Mouse (Mus musculus) cerebellum, adult 2 months (tissue): ENCODE results near the gene Mrps33. TPM values are rescaled to one million over a fixed set of nuclear protein-coding genes. Genes with fewer than 3 reads are reported as not detected.

ENCODE experiments used
- DNase-seq, 2 experiments: peaks; one replicate each; pipeline ENCODE4 v3.0.0; 2021
- H3K27ac ChIP-seq: fragments of 200-500 bp; 2 replicates; pipeline ENCODE4 v1.5.1; 2012; ENCODE audit warnings: low read length, control low read depth, inconsistent platforms; ENCODE audit not compliant: insufficient read depth
- H3K27me3 ChIP-seq: fragments of 200-500 bp; 2 replicates; pipeline ENCODE4 v1.6.1; 2012; ENCODE audit warnings: inconsistent platforms, mild to moderate bottlenecking, low read length, moderate library complexity; ENCODE audit not compliant: control insufficient read depth, insufficient read depth
- H3K4me1 ChIP-seq: fragments of 200-500 bp; 2 replicates; pipeline ENCODE4 v1.6.1; 2011; ENCODE audit warnings: low read length; ENCODE audit not compliant: control insufficient read depth, insufficient read depth
- H3K4me3 ChIP-seq: fragments of 200-500 bp; replicated peaks from 2 replicates; pipeline ENCODE3; 2011; ENCODE audit warnings: mild to moderate bottlenecking, low read depth, low read length, control low read depth; ENCODE audit not compliant: insufficient read depth
- CTCF ChIP-seq: fragments of 200-500 bp; IDR thresholded peaks from 2 replicates; pipeline ENCODE4 v1.5.1; 2011; ENCODE audit warnings: low read depth, mild to moderate bottlenecking, control low read depth, low read length, moderate library complexity, borderline replicate concordance; ENCODE audit not compliant: insufficient read depth
- POLR2A ChIP-seq: fragments of 200-500 bp; IDR thresholded peaks from 2 replicates; pipeline ENCODE4 v1.6.1; 2011; ENCODE audit warnings: low read length, control low read depth, borderline replicate concordance; ENCODE audit not compliant: insufficient read depth
- WGBS: fragments of 180-500 bp; shearing (Covaris S2); methylation state at CpG from one replicate; pipeline ENCODE4 v1.1.7; 2018; 5-methylcytosine and 5-hydroxymethylcytosine counted together
- polyA plus RNA-seq: library from polyadenylated mRNA; depleted of rRNA; stranded (reverse); fragments of >200 nt; gene quantifications from 2 replicates; pipeline ENCODE4 v1.2.3, GENCODE M21; 2012; rRNA removed

The Mrps33 gene
- polyA plus RNA-seq, result 284 and 308 TPM in 2 replicates

GRCm38 (mm10) chr6:39810612-39811116, at the start of gene Mrps33:
Gene Mrps33 (minus strand): TSS chr6:39810988.
- Histone ChIP-seq H3K27ac (peak within 1 kb of the TSS; percentile 35), H3K27me3 (no peaks in the 10 kb centered on the region), H3K4me1 (no peaks in the 10 kb centered on the region), H3K4me3 (peak within 1 kb of the TSS; percentile 88)
- under 1% methylated on average over 40 of the region's 40 CpGs for WGBS
- TF ChIP-seq POLR2A (peak; percentile 79), CTCF (peak; percentile 82)
- peak; percentile 97 to 98 for DNase-seq

GRCm38 (mm10) chr6:39849667-39850066, 38.9 kb upstream of the Mrps33 start:
- H3K27me3 ChIP-seq, result no peaks in the 10 kb centered on the region
- TF ChIP-seq POLR2A, result no peak
- no peak for TF ChIP-seq CTCF
- no peaks in the 10 kb centered on the region for H3K4me1 ChIP-seq
- no peak overlapping the region for H3K4me3 ChIP-seq
- H3K27ac ChIP-seq, result no peak overlapping the region
- no peak for DNase-seq
- WGBS, result 59% methylated on average over 4 of the region's 4 CpGs

- no peak for DNase-seq
- H3K27me3 ChIP-seq, result no peaks in the 10 kb centered on the region
- peak; percentile 23; the same call in 1 of the 2 replicates for TF ChIP-seq CTCF
- no peak for TF ChIP-seq POLR2A
- no peak overlapping the region for H3K27ac ChIP-seq
- WGBS, result 64% methylated on average over 7 of the region's 7 CpGs
- no peak overlapping the region for H3K4me3 ChIP-seq
- peaks cover 3% of the 10 kb centered on the region; the same call in 1 of the 2 replicates for H3K4me1 ChIP-seq
Measured at GRCm38 (mm10) chr6:39848766-39849165, 38.0 kb upstream of the Mrps33 start.

GRCm38 (mm10) chr6:39847538-39847937, 36.8 kb upstream of the Mrps33 start:
- Histone ChIP-seq H3K4me3 (no peak overlapping the region), H3K4me1 (peaks cover 3% of the 10 kb centered on the region; the same call in 1 of the 2 replicates), H3K27me3 (no peaks in the 10 kb centered on the region), H3K27ac (no peak overlapping the region)
- 81% methylated on average over 2 of the region's 2 CpGs for WGBS
- no peak for DNase-seq
- TF ChIP-seq CTCF (no peak), POLR2A (no peak)

- H3K27ac ChIP-seq, result no peak overlapping the region
- 14% methylated on average over 14 of the region's 14 CpGs for WGBS
- TF ChIP-seq CTCF (no peak), POLR2A (no peak)
- DNase-seq, result no peak
- H3K27me3 ChIP-seq, result no peaks in the 10 kb centered on the region
- H3K4me1 ChIP-seq, result peaks cover 3% of the 10 kb centered on the region; the same call in 1 of the 2 replicates
- H3K4me3 ChIP-seq, result no peak overlapping the region
Measured at GRCm38 (mm10) chr6:39843698-39844342, 33.0 kb upstream of the Mrps33 start.

- TF ChIP-seq POLR2A (no peak), CTCF (no peak)
- no peak overlapping the region for H3K27ac ChIP-seq
- no peak for DNase-seq
- no peaks in the 10 kb centered on the region for H3K4me1 ChIP-seq
- no peak overlapping the region for H3K4me3 ChIP-seq
- no peaks in the 10 kb centered on the region for H3K27me3 ChIP-seq
- 50% methylated on average over 5 of the region's 5 CpGs for WGBS
Measured at GRCm38 (mm10) chr6:39828736-39829135, 17.9 kb upstream of the Mrps33 start.

GRCm38 (mm10) chr6:39821241-39821640, 10.5 kb upstream of the Mrps33 start:
- Histone ChIP-seq H3K4me3 (no peak overlapping the region), H3K4me1 (no peaks in the 10 kb centered on the region), H3K27ac (no peak overlapping the region), H3K27me3 (no peaks in the 10 kb centered on the region)
- TF ChIP-seq CTCF, result no peak
- TF ChIP-seq POLR2A, result no peak
- no peak for DNase-seq
- WGBS, result 87% methylated on average over 3 of the region's 3 CpGs

- 48% methylated on average over 4 of the region's 4 CpGs for WGBS
- TF ChIP-seq CTCF, result no peak
- no peak for TF ChIP-seq POLR2A
- Histone ChIP-seq H3K4me3 (no peak overlapping the region), H3K27me3 (no peaks in the 10 kb centered on the region), H3K27ac (no peak overlapping the region), H3K4me1 (no peaks in the 10 kb centered on the region)
- DNase-seq, result no peak
Measured at GRCm38 (mm10) chr6:39818922-39819321, 8.1 kb upstream of the Mrps33 start.
